Comparison of ENCODE assay signal across 11 mouse cellular contexts in genomic region chr4:138841386-138841785, GRCm38 (mm10). TPM values are rescaled to one million over a fixed set of nuclear protein-coding genes. Genes with fewer than 3 reads are reported as not detected.
DNase-seq lines count a peak whose midpoint lies in the region; ATAC-seq and TF ChIP-seq lines count a peak whose summit lies in the region.
"Had no signal": no experiment of that assay in that cellular context is flagged by ENCODE, and none has a peak within 500 bp of the region (broad histone marks: within the 10 kb centered on the region; RNA-seq: fewer than 3 reads in every experiment).

No protein-coding gene starts in this region.

- no peak overlapping the region for H3K9ac ChIP-seq in neural tube, embryonic 15.5 days (replicated peaks)
- no peak overlapping the region for H3K9ac ChIP-seq in heart, adult 2 months (ENCODE audit: low read depth, low read length)

- ATAC-seq in neural tube, embryonic 15.5 days (ENCODE audit: low FRiP score), result no peak

- H3K4me1 ChIP-seq in neural tube, embryonic 15.5 days, result no peaks in the 10 kb centered on the region
- no peaks in the 10 kb centered on the region for H3K4me1 ChIP-seq in heart, adult 2 months (ENCODE audit: control insufficient read depth, insufficient read depth, low read length)
- H3K4me1 ChIP-seq: midbrain, embryonic 10.5 days had no signal

- H3K4me3 ChIP-seq in neural tube, embryonic 15.5 days (replicated peaks), result no peak overlapping the region
- no peak overlapping the region for H3K4me3 ChIP-seq in left cerebral cortex, adult 2 months
- H3K4me3 ChIP-seq in heart, adult 2 months, result no peak overlapping the region
- H3K4me3 ChIP-seq: midbrain, embryonic 10.5 days had no signal

- TF ChIP-seq POLR2A in heart, adult 2 months (IDR thresholded peaks at IDR 0.05; ENCODE audit: insufficient read depth, low read depth, low read length), result no peak

- H3K27ac ChIP-seq in neural tube, embryonic 15.5 days (replicated peaks), result 0 out of 2 replicates have a peak overlapping the region, but pooled peaks have one; percentile 9
- peak overlapping the region; percentile 75; the same call in 1 of the 2 replicates for H3K27ac ChIP-seq in left cerebral cortex, adult 2 months
- H3K27ac ChIP-seq in heart, adult 2 months, result no peak overlapping the region
- H3K27ac ChIP-seq: midbrain, embryonic 10.5 days had no signal

- no peak for TF ChIP-seq CTCF in left cerebral cortex, adult 2 months (IDR thresholded peaks at IDR 0.05)
- no peak for TF ChIP-seq CTCF in heart, adult 2 months (IDR thresholded peaks at IDR 0.05)

- no peak for TF ChIP-seq EP300 in heart, adult 2 months (IDR thresholded peaks at IDR 0.05; ENCODE audit: insufficient read depth, low read depth, low read length)

- H3K79me2 ChIP-seq in heart, adult 2 months (replicated peaks; ENCODE audit: control insufficient read depth, insufficient read depth, low read length), result no peaks in the 10 kb centered on the region

- intact Hi-C loops in left cerebral cortex, adult 2 months (cut with DNase I), result no loop called here
- intact Hi-C loops in heart, adult 2 months (cut with DNase I), result no loop called here

- no peaks in the 10 kb centered on the region for H3K36me3 ChIP-seq in neural tube, embryonic 15.5 days
- H3K36me3 ChIP-seq in heart, adult 2 months (ENCODE audit: control insufficient read depth, insufficient read depth, low read length), result no peaks in the 10 kb centered on the region
- H3K36me3 ChIP-seq: midbrain, embryonic 10.5 days had no signal

- H3K9me3 ChIP-seq in neural tube, embryonic 15.5 days (replicated peaks), result peaks cover 10% of the 10 kb centered on the region; the same call in 1 of the 2 replicates

- H3K4me2 ChIP-seq in neural tube, embryonic 15.5 days, result no peak overlapping the region

- 78% methylated on average over 7 of the region's 7 CpGs for WGBS in neural tube, embryonic 15.5 days
- WGBS in heart, adult 2 months, result 70% methylated on average over 7 of the region's 7 CpGs

- DNase-seq in cerebellum, postnatal 10 days, result peak; percentile 86 to 90
- DNase-seq in cerebellum, adult 11-12 months, result no peak
- no peak for DNase-seq in neural tube, embryonic 10.5 days (ENCODE audit: extremely low spot score, low spot score)
- peak; percentile 68 to 84 for DNase-seq in left cerebral cortex, adult 2 months (ENCODE audit: extremely low spot score in 1 of 2, low spot score in 2 of 2)
- peak; percentile 90 for DNase-seq in telencephalon, adult 2 months (ENCODE audit: low read depth, low spot score)
- DNase-seq in adrenal gland, postnatal 4 days (ENCODE audit: low spot score in 2 of 2), result no peak
- no peak for DNase-seq in heart, adult 2 months

- no peaks in the 10 kb centered on the region for H3K27me3 ChIP-seq in neural tube, embryonic 15.5 days (replicated peaks)
- H3K27me3 ChIP-seq in heart, adult 2 months (ENCODE audit: control insufficient read depth, insufficient read depth, low read length), result no peaks in the 10 kb centered on the region

RNA-seq across cellular contexts. Expression of gene Pla2g5, which starts 21.9 kb away (rescaled TPM):
- polyA plus RNA-seq in neural tube, embryonic 15.5 days (2015; fragmentation: Nextera tagmentation; extraction: Ambion mirVana), result 0.24 and 0.79 TPM in 2 replicates
- 1 to 10 TPM; 4.5 to 4.7 TPM for total RNA-seq in left cerebral cortex, adult 2 months (2021)
- total RNA-seq in adrenal gland, postnatal 4 days (2021), result 10 to 100 TPM; 31.0 to 32.6 TPM
- 10 to 100 TPM; 24.8 to 33.0 TPM for total RNA-seq in heart, adult 2 months (2021)
- polyA plus RNA-seq in heart, adult 2 months (2012; rRNA removed), result 87.6 and 129 TPM in 2 replicates

RNA-seq across cellular contexts. Expression of gene Gm13030, which starts 32.4 kb away (rescaled TPM):
- polyA plus RNA-seq in neural tube, embryonic 15.5 days (2015; fragmentation: Nextera tagmentation; extraction: Ambion mirVana), result not detected in 2 replicates
- total RNA-seq in left cerebral cortex, adult 2 months (2021), result not detected
- not detected for total RNA-seq in adrenal gland, postnatal 4 days (2021)
- not detected for total RNA-seq in heart, adult 2 months (2021)
- polyA plus RNA-seq in heart, adult 2 months (2012; rRNA removed), result not detected in 2 replicates
- polyA plus RNA-seq: heart, postnatal 0 days; limb, embryonic 11.5 days; midbrain, embryonic 10.5 days had no signal

RNA-seq across cellular contexts. Expression of gene Pla2g2e, which starts 36.4 kb away (rescaled TPM):
- polyA plus RNA-seq in neural tube, embryonic 15.5 days (2015; fragmentation: Nextera tagmentation; extraction: Ambion mirVana), result not detected in 2 replicates
- not detected for total RNA-seq in left cerebral cortex, adult 2 months (2021)
- total RNA-seq in adrenal gland, postnatal 4 days (2021), result 1 to 10 TPM; 1.3 to 1.5 TPM
- total RNA-seq in heart, adult 2 months (2021), result 1 to 10 TPM in 1 of 2 experiments, under 1 TPM in 1; 0.73 to 1.6 TPM
- polyA plus RNA-seq in heart, adult 2 months (2012; rRNA removed), result 0.43 TPM in 1 of 2 replicates, not detected in the other
- polyA plus RNA-seq: limb, embryonic 11.5 days; midbrain, embryonic 10.5 days had no signal

Comparison
In these comparisons a context has a peak if more than half of its experiments do, and no peak if none do; other contexts are left out.
1. DNase-seq: peak in cerebellum, postnatal 10 days (2 of 2), left cerebral cortex, adult 2 months (2 of 2) and telencephalon, adult 2 months (single experiment); none in cerebellum, adult 11-12 months (single experiment), neural tube, embryonic 10.5 days (single experiment), adrenal gland, postnatal 4 days (0 of 2) and heart, adult 2 months (0 of 2).
2. RNA of gene Pla2g5, which starts 21.9 kb away (total RNA-seq): 24.8 to 33.0 TPM in heart, adult 2 months and 31.0 to 32.6 TPM in adrenal gland, postnatal 4 days; 4.5 to 4.7 TPM in left cerebral cortex, adult 2 months; every median in the first group is over 4 times any median in the second.